Mouse (Mus musculus) mouse embryonic stem cell (cell line): Measurements from ENCODE around the gene Arhgap25.
"Not testable (repeated sequence)": the region's sequence is repeated elsewhere in the genome, so short reads cannot be mapped to it uniquely, and the experiment has no call there.

Experiments used
- in situ Hi-C, 2 experiments: fragments of 300-500 bp; cut with MboI; formaldehyde crosslinking; loops; 1 replicate in 1 of 2; 3 replicates in 1 of 2; pipeline ENCODE4 v1.14.3; 2019 to 2020; ENCODE audit warnings: low sequenced_read_pairs in 2 of 2, low pct_unique_long_range_greater_than_20kb in 1 of 2, mixed read lengths in 1 of 2; ENCODE audit not compliant: unreplicated experiment in 1 of 2

Gene Arhgap25

GRCm38 (mm10) chr6:87532953-87533710, at the start of gene Arhgap25:
TSS of gene Arhgap25 (minus strand) at chr6:87533259.
- in situ Hi-C loops: no loop called here

GRCm38 (mm10) chr6:87582456-87582855, 49.4 kb upstream of the Arhgap25 start:
- in situ Hi-C loops: no loop called here

- in situ Hi-C loops: no loop called here
Observed at GRCm38 (mm10) chr6:87581581-87581980, 48.5 kb upstream of the Arhgap25 start.

- in situ Hi-C loops: no loop called here
Observed at GRCm38 (mm10) chr6:87581071-87581470, 48.0 kb upstream of the Arhgap25 start.

DNA sequence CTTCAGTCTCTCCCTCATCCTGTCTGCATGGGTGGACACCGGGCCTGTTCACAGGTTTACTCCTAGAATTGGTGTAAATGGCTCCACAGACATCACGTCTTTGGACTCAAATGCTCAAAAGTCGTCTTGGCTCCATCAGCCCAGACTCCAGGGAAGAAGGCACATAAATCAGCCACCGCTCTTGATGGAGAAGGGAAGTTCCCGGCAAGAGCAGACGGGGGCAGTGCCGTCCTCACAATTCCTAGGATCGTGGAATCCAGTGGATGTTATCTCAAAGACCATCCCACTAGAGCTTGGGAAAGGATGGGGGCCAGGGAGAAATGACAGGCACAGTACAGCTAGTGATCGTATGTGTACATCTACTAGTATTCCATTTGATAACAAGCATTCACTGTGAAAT, 45.2 kb upstream of the Arhgap25 start:
- in situ Hi-C loops: no loop called here

GRCm38 (mm10) chr6:87576648-87577330, 43.7 kb upstream of the Arhgap25 start:
- in situ Hi-C loops: no loop called here

- in situ Hi-C loops: not testable (repeated sequence)
Observed at GRCm38 (mm10) chr6:87571863-87572262, 38.8 kb upstream of the Arhgap25 start.

GRCm38 (mm10) chr6:87567686-87568593, 34.9 kb upstream of the Arhgap25 start:
- in situ Hi-C loops: no loop called here

GRCm38 (mm10) chr6:87565166-87565565, 32.1 kb upstream of the Arhgap25 start:
- in situ Hi-C loops: no loop called here

DNA sequence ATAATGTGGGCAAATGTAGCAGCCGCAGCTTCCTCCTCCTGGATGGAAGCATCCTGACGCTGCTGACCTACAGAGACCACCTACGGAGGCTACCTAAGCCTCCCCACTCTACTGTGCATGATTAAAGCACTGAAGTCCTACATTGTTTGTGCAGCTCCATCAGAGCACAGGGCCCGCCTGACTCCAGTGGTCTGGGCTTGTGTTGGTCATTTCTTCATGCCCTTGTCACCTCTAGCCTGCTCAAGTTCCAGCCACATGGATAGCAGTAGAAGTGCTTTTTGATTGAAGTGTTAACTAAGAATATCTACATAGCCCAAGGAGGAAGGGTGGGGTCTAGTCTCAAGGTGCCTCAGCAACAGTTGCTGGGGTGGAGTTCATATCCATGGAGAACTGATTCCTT, 31.3 kb upstream of the Arhgap25 start:
- in situ Hi-C loops: no loop called here

DNA sequence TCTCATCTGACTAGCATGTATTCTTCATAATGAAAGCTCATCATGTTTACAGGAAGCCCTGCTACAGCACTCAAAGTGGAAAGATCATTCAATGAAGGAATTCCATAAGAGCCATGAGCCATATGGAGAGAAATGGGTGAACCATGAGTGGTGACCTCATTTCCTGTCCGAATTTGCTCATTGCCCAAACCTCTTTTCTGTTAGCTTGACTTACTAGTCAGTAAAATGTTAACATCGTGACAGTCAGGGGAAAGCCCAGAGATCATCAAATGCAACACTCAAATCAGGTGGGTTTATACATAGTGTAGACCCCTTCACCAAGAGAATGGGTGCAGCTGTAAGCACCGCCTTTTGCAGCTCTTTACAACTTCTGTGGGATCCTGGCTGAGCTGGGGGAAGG, 20.7 kb upstream of the Arhgap25 start:
- in situ Hi-C loops: no loop called here

DNA sequence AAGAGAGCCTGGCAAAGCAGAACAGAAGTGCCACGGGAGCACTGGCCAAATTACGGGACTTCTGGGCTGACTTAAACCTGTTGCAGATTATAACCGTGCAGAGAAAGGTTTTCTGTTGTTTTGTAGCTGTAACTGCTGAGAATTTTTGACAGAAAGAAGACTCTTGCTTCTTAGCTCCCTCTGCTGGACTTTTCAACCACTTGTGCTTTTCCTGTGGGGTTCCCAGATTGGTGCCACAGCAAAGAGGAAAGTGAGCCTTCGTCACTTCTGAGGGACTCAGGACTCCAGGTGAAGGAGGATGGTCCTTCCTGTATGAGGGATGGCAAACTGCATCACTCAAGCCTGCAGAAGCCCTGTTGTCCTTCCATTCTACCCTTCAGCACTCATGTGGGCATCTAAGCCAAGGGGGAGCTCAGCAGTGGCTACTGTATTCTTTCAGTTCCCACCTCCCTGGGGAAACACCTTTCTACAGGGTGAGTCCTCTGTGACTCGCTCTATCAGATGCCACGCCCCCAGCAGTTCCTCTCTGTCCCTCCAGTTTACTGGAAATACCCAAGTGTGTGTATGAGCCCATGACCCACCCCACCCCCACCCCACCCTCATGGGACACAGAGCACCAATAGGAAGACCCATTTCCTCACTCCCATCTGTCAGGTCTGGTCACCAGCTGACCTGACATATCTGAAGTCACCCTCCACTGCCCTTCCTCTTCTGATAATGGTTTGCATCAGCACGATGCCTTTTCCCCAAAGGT, 19.2 kb upstream of the Arhgap25 start:
- in situ Hi-C loops: no loop called here

- in situ Hi-C loops: no loop called here
Observed at GRCm38 (mm10) chr6:87547836-87548235, 14.8 kb upstream of the Arhgap25 start.

DNA sequence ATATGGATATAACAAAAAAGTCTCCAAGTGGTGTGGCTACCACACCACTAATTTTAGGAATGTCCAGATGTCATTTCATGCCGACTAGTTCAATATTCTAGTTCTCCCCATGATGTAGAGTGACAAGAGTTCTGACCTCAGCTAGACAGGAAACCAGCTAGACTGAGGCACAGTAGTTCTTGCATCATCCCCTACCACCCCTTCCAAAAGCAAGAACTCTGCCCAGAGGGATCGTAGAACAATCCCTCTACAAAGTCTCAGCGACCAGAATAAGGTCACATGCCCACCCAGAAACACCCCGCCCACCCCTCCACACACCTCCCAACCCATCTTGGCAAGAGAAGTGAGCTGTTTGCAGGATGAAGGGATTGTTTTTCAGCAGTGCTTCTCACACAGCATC, 14.4 kb upstream of the Arhgap25 start:
- in situ Hi-C loops: no loop called here

- in situ Hi-C loops: no loop called here
Observed at GRCm38 (mm10) chr6:87545331-87546217, 12.5 kb upstream of the Arhgap25 start.

DNA sequence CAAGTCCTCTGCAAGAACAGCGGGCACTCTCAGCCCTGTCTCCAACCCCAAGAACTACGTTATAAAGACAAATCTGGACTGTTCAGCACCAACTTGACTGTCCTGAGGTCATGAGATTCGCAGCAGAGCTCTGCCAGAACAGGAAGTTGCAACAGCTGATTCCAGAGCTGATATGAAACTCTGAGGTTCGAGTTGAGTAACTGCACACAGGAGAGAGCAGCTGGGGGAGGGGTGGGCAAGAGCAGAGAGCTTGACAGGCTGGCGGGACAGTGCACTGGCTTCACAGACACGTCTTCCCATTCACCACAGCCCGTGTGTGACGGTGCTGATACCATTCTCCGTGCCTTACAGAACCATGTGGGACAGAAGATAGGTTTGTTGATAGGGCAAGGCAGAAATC, 9.0 kb upstream of the Arhgap25 start:
- in situ Hi-C loops: no loop called here

GRCm38 (mm10) chr6:87541171-87541571, 8.1 kb upstream of the Arhgap25 start:
- in situ Hi-C loops: no loop called here
